Mouse (Mus musculus): Measurements from ENCODE around the gene Bhlhe23. TPM values are rescaled to one million over a fixed set of nuclear protein-coding genes. Genes with fewer than 3 reads are reported as not detected.

Gene Bhlhe23
- polyA plus RNA-seq, 1 experiment from 2014 or later: 5.0 TPM

DNA sequence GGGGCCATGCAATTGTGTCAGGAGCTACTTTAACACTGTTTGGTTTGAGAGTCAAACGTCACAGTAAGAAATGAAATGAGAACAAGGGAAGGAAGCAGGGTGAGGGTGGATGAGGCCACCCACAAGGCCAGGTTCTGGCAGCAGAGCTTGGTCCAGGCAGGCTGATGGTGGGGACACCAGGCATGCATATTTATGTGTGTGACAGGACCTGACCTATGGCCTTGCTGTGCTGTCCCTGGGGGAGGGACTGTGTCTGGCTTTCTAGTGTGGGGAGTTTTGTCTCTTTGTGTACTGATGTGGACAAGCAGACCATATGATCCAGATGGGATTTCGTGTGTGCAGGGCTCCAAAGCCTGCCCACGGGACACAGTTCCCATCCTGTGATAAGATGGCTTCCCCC is 18.9 kb upstream of the Bhlhe23 start:
- Histone ChIP-seq H3K4me3 (no peak overlapping the region), H3K27me3 (ENCODE audit: insufficient read depth, poor library complexity, severe bottlenecking) (no peaks in the 10 kb centered on the region), H3K27ac (peak overlapping the region; percentile 84), H3K4me1 (replicated peaks) (peaks cover 33% of the 10 kb centered on the region), H3K9me3 (no peaks in the 10 kb centered on the region), H3K36me3 (no peaks in the 10 kb centered on the region)
- peak; percentile 31 for DNase-seq (ENCODE audit: low spot score)
- 38% methylated on average over 3 of the region's 3 CpGs for WGBS

DNA sequence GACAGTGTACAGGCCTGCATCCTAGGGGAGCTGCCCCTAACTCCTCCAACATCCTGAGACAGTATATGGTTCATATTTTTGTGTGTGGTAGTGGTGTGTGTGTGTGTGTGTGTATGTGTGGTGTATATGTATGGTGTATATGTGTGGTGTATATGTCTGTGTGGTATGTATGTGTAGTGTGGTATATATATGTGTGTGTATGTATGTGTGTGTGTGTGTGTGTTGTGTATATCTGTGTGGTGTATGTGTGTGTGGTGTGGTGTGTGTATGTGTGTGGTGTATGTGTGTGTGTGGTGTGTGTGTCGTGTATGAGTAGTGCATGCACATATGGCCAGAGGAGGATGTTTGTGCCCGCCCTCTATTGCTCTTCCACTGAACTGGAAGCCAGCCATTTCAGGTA is 17.7 kb upstream of the Bhlhe23 start:
- Histone ChIP-seq H3K9me3 (no peaks in the 10 kb centered on the region), H3K4me3 (no peak overlapping the region), H3K27me3 (ENCODE audit: insufficient read depth, poor library complexity, severe bottlenecking) (peaks cover 8% of the 10 kb centered on the region; the same call in 1 of the 2 replicates), H3K27ac (peak overlapping the region; percentile 51), H3K36me3 (no peaks in the 10 kb centered on the region), H3K4me1 (replicated peaks) (peaks cover 26% of the 10 kb centered on the region)
- no peak for DNase-seq (ENCODE audit: low spot score)
- 87% methylated on average over 2 of the region's 2 CpGs for WGBS

DNA sequence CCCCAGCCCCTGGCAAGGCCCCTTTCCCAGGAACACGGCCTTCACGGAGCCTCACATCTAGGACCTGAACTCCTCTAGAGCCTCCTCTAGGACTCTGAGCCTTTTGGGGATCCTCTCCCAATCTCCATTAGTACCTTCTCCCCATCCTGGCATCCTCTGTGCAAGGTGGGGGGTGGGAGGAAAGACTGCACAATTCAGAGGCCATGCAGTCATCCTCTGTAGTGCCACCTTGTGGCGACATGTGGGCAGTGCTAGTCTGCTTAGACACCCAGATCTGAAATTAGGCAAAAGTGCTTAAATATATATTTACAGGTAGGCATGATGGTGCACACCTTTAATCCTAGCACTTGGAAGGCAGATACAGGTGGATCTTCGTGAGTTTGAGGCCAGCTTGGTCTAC is 15.0 kb upstream of the Bhlhe23 start:
- 44% methylated on average over 4 of the region's 4 CpGs for WGBS
- no peaks in the 10 kb centered on the region for H3K36me3 ChIP-seq
- peaks cover 23% of the 10 kb centered on the region for H3K27me3 ChIP-seq (ENCODE audit: insufficient read depth, poor library complexity, severe bottlenecking)
- no peak overlapping the region for H3K27ac ChIP-seq
- no peak overlapping the region for H3K4me3 ChIP-seq
- H3K9me3 ChIP-seq: no peaks in the 10 kb centered on the region
- peak; percentile 53 for DNase-seq (ENCODE audit: low spot score)
- peaks cover 39% of the 10 kb centered on the region for H3K4me1 ChIP-seq (replicated peaks)

DNA sequence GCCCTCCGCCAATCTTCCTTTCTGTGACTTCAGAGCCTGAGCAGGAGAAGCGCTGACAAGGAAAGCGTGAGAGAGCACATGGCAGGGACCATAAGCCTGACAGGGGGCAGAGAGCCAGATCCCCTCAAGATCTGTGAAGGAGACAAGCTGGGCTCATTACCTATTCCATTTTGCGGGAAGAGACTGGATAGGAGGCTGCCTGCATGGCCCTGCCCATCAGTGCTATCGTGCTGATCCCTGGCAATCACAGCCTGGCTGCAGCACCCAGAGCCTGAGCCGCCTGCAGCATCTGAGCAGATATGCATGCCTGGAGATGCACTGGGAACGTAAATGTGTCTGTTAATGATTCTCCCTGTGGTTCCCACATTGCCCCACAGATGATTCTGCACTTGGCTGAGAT is 12.1 kb upstream of the Bhlhe23 start:
- Histone ChIP-seq H3K27ac (no peak overlapping the region), H3K27me3 (ENCODE audit: insufficient read depth, poor library complexity, severe bottlenecking) (peaks cover 23% of the 10 kb centered on the region), H3K4me3 (no peak overlapping the region), H3K9me3 (no peaks in the 10 kb centered on the region), H3K4me1 (replicated peaks) (peaks cover 15% of the 10 kb centered on the region), H3K36me3 (no peaks in the 10 kb centered on the region)
- DNase-seq (ENCODE audit: low spot score): no peak
- WGBS: 17% methylated on average over 7 of the region's 7 CpGs

DNA sequence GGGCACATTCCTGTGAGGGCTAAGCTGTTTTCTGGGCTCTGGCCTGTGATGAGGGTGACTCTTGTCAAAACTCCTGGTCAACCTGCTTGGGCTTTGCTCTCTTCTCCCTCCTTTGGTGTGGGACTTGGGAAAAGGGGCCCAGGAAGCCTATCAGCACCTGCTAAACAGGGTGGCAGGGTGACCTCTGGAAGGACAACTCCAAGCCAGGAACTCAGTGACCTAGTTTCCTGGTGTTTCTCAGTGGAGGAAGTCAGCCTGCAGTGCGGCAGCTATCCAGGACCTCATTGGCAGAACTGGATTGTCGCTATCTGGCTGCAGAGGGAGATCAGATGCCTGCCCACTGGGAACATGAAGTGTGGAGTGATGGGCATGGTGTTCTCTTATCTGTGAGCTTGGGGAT is 11.7 kb upstream of the Bhlhe23 start:
- Histone ChIP-seq H3K36me3 (no peaks in the 10 kb centered on the region), H3K27me3 (ENCODE audit: insufficient read depth, poor library complexity, severe bottlenecking) (peaks cover 23% of the 10 kb centered on the region), H3K4me3 (no peak overlapping the region), H3K9me3 (no peaks in the 10 kb centered on the region), H3K27ac (no peak overlapping the region), H3K4me1 (replicated peaks) (peaks cover 13% of the 10 kb centered on the region)
- 47% methylated on average over 2 of the region's 2 CpGs for WGBS
- DNase-seq (ENCODE audit: low spot score): no peak

DNA sequence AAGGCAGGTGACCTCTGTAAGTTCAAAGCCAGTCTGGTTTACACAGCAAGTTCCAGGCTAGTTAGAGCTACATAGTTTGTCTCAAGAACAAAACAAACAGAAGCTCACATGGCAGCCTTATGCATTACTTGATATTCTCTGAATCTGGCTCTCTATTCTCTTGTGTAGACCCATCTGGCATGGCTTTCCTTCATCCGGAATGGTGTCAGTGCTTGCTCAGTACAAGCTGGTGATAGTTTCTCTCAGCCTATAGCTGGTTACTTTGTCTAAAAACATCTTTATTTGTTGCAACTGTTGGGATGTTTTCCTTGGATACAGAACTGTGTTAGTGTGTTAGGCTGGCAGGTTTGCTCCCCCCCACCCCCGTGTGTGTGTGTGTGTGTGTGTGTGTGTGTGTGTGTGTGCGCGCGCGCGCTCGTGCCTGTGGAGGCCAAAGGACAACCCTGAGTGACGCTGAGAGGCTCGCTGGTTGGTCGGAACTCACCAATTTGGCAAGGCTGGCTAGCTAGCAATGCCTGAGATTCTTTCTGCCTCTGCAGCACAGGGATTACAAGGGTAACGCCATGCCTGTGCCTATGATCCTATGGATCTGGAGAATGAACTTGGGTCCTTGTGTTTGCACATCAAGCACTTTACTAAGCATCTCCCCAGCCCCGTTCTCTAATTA is 11.0 kb upstream of the Bhlhe23 start:
- Histone ChIP-seq H3K9me3 (no peaks in the 10 kb centered on the region), H3K27ac (no peak overlapping the region; the same call in 1 of the 2 replicates), H3K36me3 (no peaks in the 10 kb centered on the region), H3K27me3 (ENCODE audit: insufficient read depth, poor library complexity, severe bottlenecking) (peaks cover 23% of the 10 kb centered on the region), H3K4me1 (replicated peaks) (peaks cover 13% of the 10 kb centered on the region), H3K4me3 (no peak overlapping the region)
- 87% methylated on average over 13 of the region's 13 CpGs for WGBS
- DNase-seq (ENCODE audit: low spot score): no peak

DNA sequence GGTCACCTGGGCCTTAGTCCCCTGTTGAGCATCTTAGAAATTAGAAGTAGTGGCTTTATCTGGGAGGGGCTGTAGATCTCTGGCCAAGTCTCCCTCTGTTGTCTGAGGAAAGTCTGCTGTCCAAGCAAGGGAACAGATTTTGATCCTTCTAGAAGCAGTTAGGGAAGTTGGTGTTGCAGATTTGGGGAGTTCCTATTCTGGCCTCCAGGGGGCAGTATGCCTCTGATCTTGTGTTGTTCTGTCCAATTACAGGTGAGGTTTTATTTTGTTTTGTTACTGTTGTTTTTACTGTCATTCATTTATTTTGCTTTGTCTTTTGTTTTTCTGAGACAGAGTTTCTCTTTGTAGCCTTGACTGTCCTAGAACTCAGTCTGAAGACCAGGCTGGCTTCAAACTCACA is 10.0 kb upstream of the Bhlhe23 start:
- H3K27me3 ChIP-seq (ENCODE audit: insufficient read depth, poor library complexity, severe bottlenecking): peaks cover 25% of the 10 kb centered on the region
- peaks cover 13% of the 10 kb centered on the region for H3K4me1 ChIP-seq (replicated peaks)
- DNase-seq (ENCODE audit: low spot score): peak; percentile 40
- H3K9me3 ChIP-seq: no peaks in the 10 kb centered on the region
- H3K27ac ChIP-seq: no peak overlapping the region
- H3K36me3 ChIP-seq: no peaks in the 10 kb centered on the region
- H3K4me3 ChIP-seq: no peak overlapping the region

DNA sequence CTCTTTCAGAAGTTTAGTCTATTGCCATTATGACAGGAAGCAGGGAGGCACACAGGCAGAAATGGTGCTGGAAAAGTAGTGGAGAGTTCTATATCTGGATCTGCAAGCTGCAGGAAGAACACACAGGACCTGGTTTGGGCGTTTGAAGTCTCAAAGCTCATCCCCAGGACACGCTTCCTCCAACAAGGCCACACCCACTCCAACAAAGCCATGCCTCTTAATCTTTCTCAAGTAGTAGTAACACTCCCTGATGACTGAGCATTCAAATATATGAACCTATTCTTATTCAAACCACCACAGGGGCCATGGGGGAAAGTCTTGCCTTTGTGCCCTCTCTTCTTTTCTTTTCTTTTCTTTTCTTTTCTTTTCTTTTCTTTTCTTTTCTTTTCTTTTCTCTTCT is 3.6 kb upstream of the Bhlhe23 start:
- Histone ChIP-seq H3K27ac (no peak overlapping the region), H3K4me3 (no peak overlapping the region), H3K36me3 (no peaks in the 10 kb centered on the region), H3K27me3 (ENCODE audit: insufficient read depth, poor library complexity, severe bottlenecking) (peaks cover 59% of the 10 kb centered on the region), H3K4me1 (replicated peaks) (peaks cover 17% of the 10 kb centered on the region), H3K9me3 (no peaks in the 10 kb centered on the region)
- DNase-seq (ENCODE audit: low spot score): no peak
- 15% methylated on average over 2 of the region's 2 CpGs for WGBS

DNA sequence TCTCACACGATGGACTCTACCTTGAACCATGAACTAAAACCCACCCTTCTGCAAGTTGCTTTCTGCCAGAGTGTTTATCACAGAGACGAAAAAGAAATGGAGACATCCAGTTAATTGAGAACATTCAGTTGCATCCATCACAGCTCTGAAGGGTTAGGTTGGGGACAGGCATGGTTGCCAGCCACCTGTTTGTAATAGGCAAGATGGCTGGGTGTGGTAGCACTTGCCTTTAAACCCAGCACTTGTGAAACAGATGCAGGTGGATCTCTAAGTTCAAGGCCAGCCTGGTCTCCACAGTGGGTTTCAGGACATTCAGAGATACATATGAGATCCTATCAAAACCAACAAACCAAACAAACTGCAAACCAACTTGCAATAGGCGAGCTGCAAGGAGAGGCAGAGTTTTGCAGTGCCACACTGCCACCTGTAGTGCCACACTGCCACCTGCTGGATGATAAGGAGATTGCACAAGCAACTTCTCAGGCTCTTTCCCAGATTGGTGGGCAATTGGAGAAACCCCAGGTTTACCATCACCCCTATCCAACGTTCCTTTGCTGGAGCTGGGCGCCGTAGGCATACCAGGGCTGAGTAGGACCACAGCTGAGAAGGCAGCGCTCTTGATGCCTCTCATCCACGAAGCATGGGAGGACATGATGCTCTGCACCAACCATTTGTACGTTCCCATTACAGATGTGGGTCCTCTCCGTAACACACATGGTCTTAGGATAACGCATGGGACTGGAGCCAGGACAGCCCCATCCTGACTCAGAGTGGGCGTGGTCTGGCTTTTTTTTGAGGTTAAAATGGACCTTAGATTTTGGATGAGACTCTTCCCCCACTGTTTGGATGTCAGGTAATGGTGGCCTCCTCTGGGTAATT is 2.8 kb upstream of the Bhlhe23 start:
- DNase-seq (ENCODE audit: low spot score): peak; percentile 69
- no peaks in the 10 kb centered on the region for H3K36me3 ChIP-seq
- H3K27me3 ChIP-seq (ENCODE audit: insufficient read depth, poor library complexity, severe bottlenecking): peaks cover 67% of the 10 kb centered on the region
- H3K27ac ChIP-seq: no peak overlapping the region
- H3K4me1 ChIP-seq (replicated peaks): peaks cover 21% of the 10 kb centered on the region
- H3K9me3 ChIP-seq: no peaks in the 10 kb centered on the region
- no peak overlapping the region for H3K4me3 ChIP-seq
- WGBS: 26% methylated on average over 12 of the region's 12 CpGs

DNA sequence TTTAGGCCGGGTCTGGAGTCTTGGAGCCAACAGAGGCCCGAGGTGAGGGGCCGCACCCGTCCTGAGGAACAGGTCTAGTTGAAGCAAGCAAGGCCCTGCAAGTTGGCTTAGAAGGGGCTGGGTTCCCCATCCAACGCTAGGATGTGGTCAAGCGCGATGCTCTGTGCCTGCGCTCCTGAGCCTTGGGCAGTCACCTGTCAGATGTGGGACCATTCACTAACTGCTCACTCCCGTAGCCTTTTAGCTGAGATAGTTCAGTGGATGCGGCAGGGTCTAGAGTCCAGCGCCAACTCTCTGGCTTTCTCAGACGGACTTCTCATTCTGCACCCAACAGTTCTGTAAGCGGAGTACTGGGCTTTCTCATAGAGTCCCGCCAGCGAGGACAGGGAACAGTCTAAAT is 1.1 kb downstream of the Bhlhe23 start:
- Histone ChIP-seq H3K4me1 (replicated peaks) (peaks cover 21% of the 10 kb centered on the region), H3K4me3 (peak overlapping the region; percentile 46), H3K36me3 (no peaks in the 10 kb centered on the region), H3K9me3 (no peaks in the 10 kb centered on the region), H3K27ac (no peak overlapping the region), H3K27me3 (ENCODE audit: insufficient read depth, poor library complexity, severe bottlenecking) (peaks cover 97% of the 10 kb centered on the region)
- 3% methylated on average over 15 of the region's 15 CpGs for WGBS
- no peak for DNase-seq (ENCODE audit: low spot score)

DNA sequence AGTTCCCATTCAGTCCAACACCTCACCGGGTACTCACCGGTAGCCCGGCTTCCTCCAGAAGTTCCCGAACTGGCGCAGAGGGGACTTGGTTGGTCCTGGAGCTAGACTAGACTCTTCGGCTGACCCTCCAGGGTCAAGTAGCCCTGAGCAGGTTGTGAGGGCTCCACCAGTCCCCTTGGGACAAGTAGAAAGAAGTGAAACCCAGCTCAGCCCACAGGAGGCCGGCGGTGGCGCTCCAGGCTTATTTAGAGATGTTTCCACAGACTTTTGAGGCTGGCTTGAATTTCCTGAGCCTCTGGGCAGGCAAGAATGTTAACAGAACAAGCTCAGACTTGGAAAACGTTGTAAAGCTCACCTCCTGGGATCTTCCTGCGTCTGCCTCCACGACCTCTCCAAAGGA is 1.5 kb downstream of the Bhlhe23 start:
- Histone ChIP-seq H3K9me3 (no peaks in the 10 kb centered on the region), H3K27ac (no peak overlapping the region), H3K36me3 (no peaks in the 10 kb centered on the region), H3K4me3 (peak overlapping the region; percentile 46), H3K27me3 (ENCODE audit: insufficient read depth, poor library complexity, severe bottlenecking) (peaks cover 99% of the 10 kb centered on the region), H3K4me1 (replicated peaks) (peaks cover 21% of the 10 kb centered on the region)
- peak; percentile 34 for DNase-seq (ENCODE audit: low spot score)
- WGBS: 3% methylated on average over 12 of the region's 12 CpGs

DNA sequence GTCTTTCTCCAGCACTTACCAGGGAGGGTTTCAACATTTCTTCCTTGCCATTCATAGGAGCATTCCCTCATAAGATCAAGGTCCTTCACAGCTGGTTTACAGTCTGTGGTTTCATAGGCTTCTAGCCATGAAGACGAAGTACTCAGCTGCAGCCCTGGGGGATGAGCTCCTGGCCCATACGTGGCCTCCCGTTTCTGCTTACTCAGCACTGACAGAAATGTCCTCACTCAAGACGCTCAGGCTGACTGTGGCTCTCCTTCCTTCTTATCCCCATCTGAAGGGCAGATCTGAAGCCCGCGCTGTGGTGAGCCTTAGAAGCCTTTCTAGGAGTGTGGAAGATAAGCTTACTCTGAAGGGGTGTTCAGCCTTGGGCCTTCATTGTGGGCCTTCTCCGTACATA is 11.0 kb downstream of the Bhlhe23 start:
- H3K4me1 ChIP-seq (replicated peaks): peaks cover 25% of the 10 kb centered on the region; the same call in 1 of the 2 replicates
- DNase-seq (ENCODE audit: low spot score): no peak
- no peaks in the 10 kb centered on the region for H3K36me3 ChIP-seq
- no peak overlapping the region for H3K4me3 ChIP-seq
- no peaks in the 10 kb centered on the region for H3K9me3 ChIP-seq
- peaks cover 13% of the 10 kb centered on the region for H3K27me3 ChIP-seq (ENCODE audit: insufficient read depth, poor library complexity, severe bottlenecking)
- H3K27ac ChIP-seq: peak overlapping the region; percentile 45; the same call in 1 of the 2 replicates
- 83% methylated on average over 7 of the region's 7 CpGs for whole genome bisulfite sequencing

DNA sequence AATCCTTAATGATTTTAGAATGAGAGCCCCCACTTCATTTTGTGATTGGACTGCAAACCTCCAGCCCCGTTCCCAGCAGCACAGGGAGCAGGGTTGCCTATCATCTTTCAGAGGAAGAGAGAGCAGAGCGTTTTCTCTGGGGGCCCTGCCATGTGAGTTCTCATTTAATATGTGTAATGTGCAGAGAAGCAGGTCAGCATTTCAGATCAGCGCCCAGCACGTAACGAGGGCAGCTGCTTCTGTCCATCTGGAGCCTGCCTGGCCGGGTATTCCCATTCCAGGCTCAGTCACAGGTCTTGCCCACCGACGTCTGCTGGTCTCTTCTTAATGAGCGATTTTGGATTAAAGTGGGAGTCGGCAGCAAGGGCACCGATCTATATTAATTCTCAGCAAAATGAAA is 11.7 kb downstream of the Bhlhe23 start:
- H3K27me3 ChIP-seq (ENCODE audit: insufficient read depth, poor library complexity, severe bottlenecking): peaks cover 6% of the 10 kb centered on the region
- H3K4me1 ChIP-seq (replicated peaks): peaks cover 25% of the 10 kb centered on the region; the same call in 1 of the 2 replicates
- no peak for DNase-seq (ENCODE audit: low spot score)
- no peak overlapping the region for H3K4me3 ChIP-seq
- H3K36me3 ChIP-seq: no peaks in the 10 kb centered on the region
- 0 out of 2 replicates have a peak overlapping the region, but pooled peaks have one; percentile 37 for H3K27ac ChIP-seq
- 76% methylated on average over 11 of the region's 11 CpGs for WGBS
- no peaks in the 10 kb centered on the region for H3K9me3 ChIP-seq
